Mouse (Mus musculus) gastrocnemius, adult 8-10 months (tissue): Measurements from ENCODE around the gene Ulk1. TPM values are rescaled to one million over a fixed set of nuclear protein-coding genes. Genes with fewer than 3 reads are reported as not detected.

Source experiments
- DNase-seq, 2 experiments: peaks; one replicate each; pipeline ENCODE4 v3.0.0; 2022; ENCODE audit warnings: low spot score in 2 of 2
- total RNA-seq, 4 experiments: library from RNA; stranded (reverse); gene quantifications; 2 replicates each; pipeline ENCODE4 v1.2.4; 2022

Gene Ulk1
- total RNA-seq, 4 experiments from 2014 or later, result 46.3 to 64.6 (median 55.0) TPM

- peak; percentile 29 to 31 for DNase-seq
These were observed 39.9 kb downstream of the Ulk1 start for GRCm38 (mm10) chr5:110770031-110770445.

DNA sequence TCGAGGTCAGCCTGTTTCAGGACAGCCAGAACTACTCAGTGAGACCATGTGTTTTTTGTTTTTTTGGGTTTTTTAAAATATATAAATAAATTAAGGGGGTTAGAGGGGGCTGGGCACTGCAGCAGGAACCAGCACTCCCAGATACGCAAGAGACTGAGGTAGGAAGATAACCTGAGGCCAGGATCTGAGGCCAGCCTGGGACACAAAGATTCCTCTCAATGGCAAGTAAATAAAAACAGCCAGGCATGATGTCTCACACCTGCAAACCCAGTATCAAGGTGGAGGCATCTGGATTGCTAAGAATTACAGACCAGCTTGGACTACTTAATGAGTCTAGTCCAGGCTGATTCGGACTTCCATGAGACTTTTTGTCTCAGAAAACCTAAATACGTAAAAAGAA, 40.6 kb downstream of the Ulk1 start:
- no peak for DNase-seq

GRCm38 (mm10) chr5:110763890-110764289, 46.0 kb downstream of the Ulk1 start:
- no peak for DNase-seq

GRCm38 (mm10) chr5:110745021-110745420, 64.9 kb downstream of the Ulk1 start:
- DNase-seq, result no peak

DNA sequence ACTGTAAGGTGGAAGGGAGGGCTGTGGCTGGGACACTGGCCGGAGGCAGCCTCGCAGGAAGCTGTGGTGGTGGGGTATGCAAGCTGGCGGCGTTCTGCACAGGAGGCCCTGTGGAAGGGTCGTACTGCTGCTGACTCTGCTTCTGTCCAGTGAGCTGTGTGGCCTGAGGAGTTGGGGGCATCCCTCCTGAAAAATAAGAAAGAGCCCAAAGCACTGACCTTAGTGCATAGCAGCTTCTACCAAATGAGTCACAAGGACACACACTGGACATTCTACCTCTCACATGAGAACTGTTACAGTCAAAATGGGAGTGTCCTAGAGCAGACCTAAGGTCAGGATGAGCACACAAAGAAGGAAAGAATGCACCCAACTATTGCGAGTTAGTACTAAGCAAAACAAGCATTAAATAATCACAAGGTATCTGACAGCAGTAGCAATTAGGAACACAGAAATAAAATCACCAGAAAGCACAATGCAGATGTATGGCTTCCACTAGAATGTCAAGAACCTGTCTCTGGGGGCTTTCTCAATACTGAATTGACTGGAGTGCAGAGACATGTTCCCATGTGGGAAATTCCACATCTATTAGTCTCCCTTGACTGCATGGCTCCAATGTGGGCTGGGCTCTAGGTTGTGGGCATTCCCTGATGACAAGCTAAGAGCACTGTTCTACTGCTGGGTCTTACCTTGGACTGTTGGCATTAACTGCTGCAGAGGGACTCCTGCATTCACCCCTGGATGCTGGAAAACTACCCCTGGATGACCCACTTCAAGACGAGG, 70.2 kb downstream of the Ulk1 start:
- DNase-seq, result no peak

- DNase-seq, result no peak
These were observed 74.3 kb downstream of the Ulk1 start for GRCm38 (mm10) chr5:110735606-110736005.

Other genes with a start within 250 kb of the Ulk1 start
- 10 to 100 TPM; 14.3 to 16.9 (median 15.0) TPM for gene Noc4l, start 156.7 kb downstream of the Ulk1 start, total RNA-seq
- gene Ddx51, start 156.6 kb downstream of the Ulk1 start, total RNA-seq, result 1 to 10 TPM; 5.7 to 9.7 (median 7.3) TPM
- gene Ep400, start 39.4 kb downstream of the Ulk1 start, total RNA-seq, result 10 to 100 TPM; 18.9 to 23.7 (median 22.2) TPM
- gene Pus1, start 29.4 kb downstream of the Ulk1 start, total RNA-seq, result 10 to 100 TPM; 11.5 to 14.0 (median 12.4) TPM
- 10 to 100 TPM; 12.9 to 18.1 (median 16.1) TPM for gene Hscb, start 29.7 kb upstream of the Ulk1 start, total RNA-seq
- gene Chek2, start 29.9 kb upstream of the Ulk1 start, total RNA-seq, result 1 to 10 TPM in 1 of 4 experiments, under 1 TPM in 3; 0.46 to 1.1 (median 0.68) TPM
- gene Ttc28, start 69.7 kb upstream of the Ulk1 start, total RNA-seq, result 10 to 100 TPM; 14.9 to 18.9 (median 15.9) TPM